Mouse (Mus musculus): ENCODE results near the gene Loxl4. TPM values are rescaled to one million over a fixed set of nuclear protein-coding genes. Genes with fewer than 3 reads are reported as not detected.

Loxl4 gene
- polyA plus RNA-seq, 1 experiment from 2014 or later, result 0.37 TPM

- no peak for DNase-seq (ENCODE audit: low spot score)
- Histone ChIP-seq H3K36me3 (ENCODE audit: control insufficient read depth, insufficient read depth, low read length) (no peaks in the 10 kb centered on the region), H3K9ac (ENCODE audit: low read depth, low read length) (no peak overlapping the region), H3K27ac (ENCODE audit: low read depth, low read length) (no peak overlapping the region), H3K4me2 (replicated peaks; ENCODE audit: low read depth, low read length) (no peak overlapping the region), H3K4me1 (replicated peaks; ENCODE audit: control insufficient read depth, insufficient read depth, low read length) (no peaks in the 10 kb centered on the region), H3K4me3 (ENCODE audit: low read depth, low read length) (no peak overlapping the region), H3K27me3 (ENCODE audit: control insufficient read depth, insufficient read depth, low read length) (no peaks in the 10 kb centered on the region), H3K9me3 (ENCODE audit: control insufficient read depth, low read length) (no peaks in the 10 kb centered on the region)
- ATAC-seq (ENCODE audit: low FRiP score), result no peak
- WGBS, result 89% methylated on average over 6 of the region's 6 CpGs
Observed at GRCm38 (mm10) chr19:42628068-42628467, 15.5 kb upstream of the Loxl4 start.

GRCm38 (mm10) chr19:42613647-42614225 lies 1.1 kb upstream of the Loxl4 start:
- ATAC-seq (ENCODE audit: low FRiP score), result no peak
- Histone ChIP-seq H3K27me3 (ENCODE audit: control insufficient read depth, insufficient read depth, low read length) (peaks cover 7% of the 10 kb centered on the region; the same call in 1 of the 2 replicates), H3K9ac (ENCODE audit: low read depth, low read length) (no peak overlapping the region), H3K4me3 (ENCODE audit: low read depth, low read length) (no peak overlapping the region), H3K27ac (ENCODE audit: low read depth, low read length) (no peak overlapping the region), H3K4me1 (replicated peaks; ENCODE audit: control insufficient read depth, insufficient read depth, low read length) (0 out of 2 replicates have a peak, but pooled peaks cover 3% of the 10 kb centered on the region), H3K4me2 (replicated peaks; ENCODE audit: low read depth, low read length) (no peak overlapping the region), H3K36me3 (ENCODE audit: control insufficient read depth, insufficient read depth, low read length) (no peaks in the 10 kb centered on the region), H3K9me3 (ENCODE audit: control insufficient read depth, low read length) (no peaks in the 10 kb centered on the region)
- 75% methylated on average over 7 of the region's 7 CpGs for WGBS
- no peak for DNase-seq (ENCODE audit: low spot score)

- Histone ChIP-seq H3K9me3 (ENCODE audit: control insufficient read depth, low read length) (no peaks in the 10 kb centered on the region), H3K4me2 (replicated peaks; ENCODE audit: low read depth, low read length) (peak overlapping the region; percentile 63), H3K4me1 (replicated peaks; ENCODE audit: control insufficient read depth, insufficient read depth, low read length) (0 out of 2 replicates have a peak, but pooled peaks cover 3% of the 10 kb centered on the region), H3K27me3 (ENCODE audit: control insufficient read depth, insufficient read depth, low read length) (peaks cover 7% of the 10 kb centered on the region; the same call in 1 of the 2 replicates), H3K27ac (ENCODE audit: low read depth, low read length) (no peak overlapping the region), H3K9ac (ENCODE audit: low read depth, low read length) (no peak overlapping the region), H3K4me3 (ENCODE audit: low read depth, low read length) (peak overlapping the region; percentile 35), H3K36me3 (ENCODE audit: control insufficient read depth, insufficient read depth, low read length) (no peaks in the 10 kb centered on the region)
- DNase-seq (ENCODE audit: low spot score) (no peak), ATAC-seq (ENCODE audit: low FRiP score) (no peak)
- 34% methylated on average over 7 of the region's 7 CpGs for WGBS
Observed at GRCm38 (mm10) chr19:42613116-42613515, 503 bp upstream of the Loxl4 start.

- DNase-seq (ENCODE audit: low spot score) (no peak), ATAC-seq (ENCODE audit: low FRiP score) (no peak)
- Histone ChIP-seq H3K27ac (ENCODE audit: low read depth, low read length) (no peak overlapping the region), H3K4me1 (replicated peaks; ENCODE audit: control insufficient read depth, insufficient read depth, low read length) (0 out of 2 replicates have a peak, but pooled peaks cover 3% of the 10 kb centered on the region), H3K9me3 (ENCODE audit: control insufficient read depth, low read length) (no peaks in the 10 kb centered on the region), H3K4me2 (replicated peaks; ENCODE audit: low read depth, low read length) (no peak overlapping the region), H3K27me3 (ENCODE audit: control insufficient read depth, insufficient read depth, low read length) (peaks cover 7% of the 10 kb centered on the region; the same call in 1 of the 2 replicates), H3K36me3 (ENCODE audit: control insufficient read depth, insufficient read depth, low read length) (no peaks in the 10 kb centered on the region), H3K4me3 (ENCODE audit: low read depth, low read length) (no peak overlapping the region), H3K9ac (ENCODE audit: low read depth, low read length) (no peak overlapping the region)
- 90% methylated on average over 3 of the region's 4 CpGs for WGBS
Observed at GRCm38 (mm10) chr19:42611746-42612145, 867 bp downstream of the Loxl4 start.

GRCm38 (mm10) chr19:42609716-42610115 lies 2.9 kb downstream of the Loxl4 start:
- no peak overlapping the region for H3K4me3 ChIP-seq (ENCODE audit: low read depth, low read length)
- 0 out of 2 replicates have a peak, but pooled peaks cover 3% of the 10 kb centered on the region for H3K4me1 ChIP-seq (replicated peaks; ENCODE audit: control insufficient read depth, insufficient read depth, low read length)
- DNase-seq (ENCODE audit: low spot score) (no peak), ATAC-seq (ENCODE audit: low FRiP score) (no peak)
- peaks cover 7% of the 10 kb centered on the region; the same call in 1 of the 2 replicates for H3K27me3 ChIP-seq (ENCODE audit: control insufficient read depth, insufficient read depth, low read length)
- no peak overlapping the region for H3K4me2 ChIP-seq (replicated peaks; ENCODE audit: low read depth, low read length)
- WGBS, result 92% methylated on average over 3 of the region's 3 CpGs
- no peak overlapping the region for H3K9ac ChIP-seq (ENCODE audit: low read depth, low read length)
- no peak overlapping the region for H3K27ac ChIP-seq (ENCODE audit: low read depth, low read length)
- no peaks in the 10 kb centered on the region for H3K9me3 ChIP-seq (ENCODE audit: control insufficient read depth, low read length)
- H3K36me3 ChIP-seq (ENCODE audit: control insufficient read depth, insufficient read depth, low read length), result no peaks in the 10 kb centered on the region

GRCm38 (mm10) chr19:42608082-42608481 lies 4.5 kb downstream of the Loxl4 start:
- H3K27ac ChIP-seq (ENCODE audit: low read depth, low read length), result no peak overlapping the region
- no peak overlapping the region for H3K4me3 ChIP-seq (ENCODE audit: low read depth, low read length)
- DNase-seq (ENCODE audit: low spot score) (no peak), ATAC-seq (ENCODE audit: low FRiP score) (no peak)
- no peak overlapping the region for H3K9ac ChIP-seq (ENCODE audit: low read depth, low read length)
- H3K36me3 ChIP-seq (ENCODE audit: control insufficient read depth, insufficient read depth, low read length), result no peaks in the 10 kb centered on the region
- H3K4me1 ChIP-seq (replicated peaks; ENCODE audit: control insufficient read depth, insufficient read depth, low read length), result 0 out of 2 replicates have a peak, but pooled peaks cover 2% of the 10 kb centered on the region
- 91% methylated on average over 5 of the region's 5 CpGs for WGBS
- no peaks in the 10 kb centered on the region for H3K9me3 ChIP-seq (ENCODE audit: control insufficient read depth, low read length)
- peaks cover 4% of the 10 kb centered on the region; the same call in 1 of the 2 replicates for H3K27me3 ChIP-seq (ENCODE audit: control insufficient read depth, insufficient read depth, low read length)
- H3K4me2 ChIP-seq (replicated peaks; ENCODE audit: low read depth, low read length), result no peak overlapping the region

GRCm38 (mm10) chr19:42602576-42602975 lies 10.0 kb downstream of the Loxl4 start:
- DNase-seq (ENCODE audit: low spot score) (no peak), ATAC-seq (ENCODE audit: low FRiP score) (no peak)
- Histone ChIP-seq H3K27me3 (ENCODE audit: control insufficient read depth, insufficient read depth, low read length) (no peaks in the 10 kb centered on the region), H3K27ac (ENCODE audit: low read depth, low read length) (no peak overlapping the region), H3K4me3 (ENCODE audit: low read depth, low read length) (no peak overlapping the region), H3K4me1 (replicated peaks; ENCODE audit: control insufficient read depth, insufficient read depth, low read length) (no peaks in the 10 kb centered on the region), H3K4me2 (replicated peaks; ENCODE audit: low read depth, low read length) (no peak overlapping the region), H3K36me3 (ENCODE audit: control insufficient read depth, insufficient read depth, low read length) (no peaks in the 10 kb centered on the region), H3K9me3 (ENCODE audit: control insufficient read depth, low read length) (no peaks in the 10 kb centered on the region), H3K9ac (ENCODE audit: low read depth, low read length) (no peak overlapping the region)
- WGBS, result 81% methylated on average over 8 of the region's 8 CpGs

GRCm38 (mm10) chr19:42602041-42602440 lies 10.6 kb downstream of the Loxl4 start:
- no peak for ATAC-seq (ENCODE audit: low FRiP score)
- H3K36me3 ChIP-seq (ENCODE audit: control insufficient read depth, insufficient read depth, low read length), result no peaks in the 10 kb centered on the region
- DNase-seq (ENCODE audit: low spot score), result no peak
- H3K27me3 ChIP-seq (ENCODE audit: control insufficient read depth, insufficient read depth, low read length), result no peaks in the 10 kb centered on the region
- H3K27ac ChIP-seq (ENCODE audit: low read depth, low read length), result no peak overlapping the region
- H3K4me3 ChIP-seq (ENCODE audit: low read depth, low read length), result no peak overlapping the region
- no peak overlapping the region for H3K4me2 ChIP-seq (replicated peaks; ENCODE audit: low read depth, low read length)
- no peaks in the 10 kb centered on the region for H3K4me1 ChIP-seq (replicated peaks; ENCODE audit: control insufficient read depth, insufficient read depth, low read length)
- 70% methylated on average over 8 of the region's 8 CpGs for WGBS
- no peaks in the 10 kb centered on the region for H3K9me3 ChIP-seq (ENCODE audit: control insufficient read depth, low read length)
- no peak overlapping the region for H3K9ac ChIP-seq (ENCODE audit: low read depth, low read length)

GRCm38 (mm10) chr19:42601445-42601844 lies 11.2 kb downstream of the Loxl4 start:
- DNase-seq (ENCODE audit: low spot score) (no peak), ATAC-seq (ENCODE audit: low FRiP score) (no peak)
- WGBS, result 88% methylated on average over 2 of the region's 2 CpGs
- no peak overlapping the region for H3K4me2 ChIP-seq (replicated peaks; ENCODE audit: low read depth, low read length)
- H3K4me1 ChIP-seq (replicated peaks; ENCODE audit: control insufficient read depth, insufficient read depth, low read length), result no peaks in the 10 kb centered on the region
- H3K27ac ChIP-seq (ENCODE audit: low read depth, low read length), result no peak overlapping the region
- H3K9ac ChIP-seq (ENCODE audit: low read depth, low read length), result no peak overlapping the region
- H3K4me3 ChIP-seq (ENCODE audit: low read depth, low read length), result no peak overlapping the region
- H3K27me3 ChIP-seq (ENCODE audit: control insufficient read depth, insufficient read depth, low read length), result no peaks in the 10 kb centered on the region
- H3K9me3 ChIP-seq (ENCODE audit: control insufficient read depth, low read length), result no peaks in the 10 kb centered on the region
- H3K36me3 ChIP-seq (ENCODE audit: control insufficient read depth, insufficient read depth, low read length), result no peaks in the 10 kb centered on the region
